Mouse (Mus musculus): ENCODE data around the gene Aoc3. TPM values are rescaled to one million over a fixed set of nuclear protein-coding genes. Genes with fewer than 3 reads are reported as not detected.
"Not testable (repeated sequence)": the region's sequence is repeated elsewhere in the genome, so short reads cannot be mapped to it uniquely, and the experiment has no call there.

The Aoc3 gene
- total RNA-seq, 2 experiments from 2014 or later, result 0.63 TPM

- no peak overlapping the region for H3K27ac ChIP-seq
- DNase-seq (ENCODE audit: extremely low spot score in 1 of 2, low spot score in 2 of 2), result no peak
- intact Hi-C loops (cut with DNase I), result no loop called here
- no peak overlapping the region for H3K4me3 ChIP-seq
- TF ChIP-seq CTCF (IDR thresholded peaks at IDR 0.05), result no peak
Measured at GRCm38 (mm10) chr11:101355916-101356315, 25.5 kb downstream of the Aoc3 start.

GRCm38 (mm10) chr11:101357505-101358182 is 27.2 kb downstream of the Aoc3 start:
- TF ChIP-seq CTCF (IDR thresholded peaks at IDR 0.05), result no peak
- DNase-seq (ENCODE audit: extremely low spot score in 1 of 2, low spot score in 2 of 2), result no peak
- no peak overlapping the region for H3K27ac ChIP-seq
- intact Hi-C loops (cut with DNase I), result no loop called here
- no peak overlapping the region for H3K4me3 ChIP-seq

DNA sequence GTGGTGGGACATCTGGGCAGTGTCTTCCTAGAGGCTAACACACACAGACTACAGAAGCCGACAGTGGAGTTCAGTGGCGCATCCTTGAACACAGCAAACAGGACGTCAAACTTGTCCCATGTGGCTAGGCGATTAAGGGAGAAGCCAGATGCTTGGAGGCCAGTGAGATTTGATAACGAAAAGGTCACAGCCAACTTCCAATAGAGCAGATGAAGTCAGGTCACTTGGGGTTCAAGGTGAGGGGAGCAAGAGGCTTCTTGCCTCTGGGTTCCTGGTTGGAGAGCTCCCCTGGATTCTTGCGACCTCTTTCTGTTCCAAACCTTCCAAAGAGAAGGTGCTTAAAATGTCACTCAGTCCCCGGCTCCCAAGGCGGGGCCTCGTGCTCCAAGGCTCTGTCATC is 29.4 kb downstream of the Aoc3 start:
- Histone ChIP-seq H3K27ac (no peak overlapping the region), H3K4me3 (no peak overlapping the region)
- no peak for TF ChIP-seq CTCF (IDR thresholded peaks at IDR 0.05)
- DNase-seq (ENCODE audit: extremely low spot score in 1 of 2, low spot score in 2 of 2), result no peak
- intact Hi-C loops (cut with DNase I), result loop anchor here (10.0 kb wide), 1 partner anchor 165 kb away; no protein-coding TSS in a partner anchor

DNA sequence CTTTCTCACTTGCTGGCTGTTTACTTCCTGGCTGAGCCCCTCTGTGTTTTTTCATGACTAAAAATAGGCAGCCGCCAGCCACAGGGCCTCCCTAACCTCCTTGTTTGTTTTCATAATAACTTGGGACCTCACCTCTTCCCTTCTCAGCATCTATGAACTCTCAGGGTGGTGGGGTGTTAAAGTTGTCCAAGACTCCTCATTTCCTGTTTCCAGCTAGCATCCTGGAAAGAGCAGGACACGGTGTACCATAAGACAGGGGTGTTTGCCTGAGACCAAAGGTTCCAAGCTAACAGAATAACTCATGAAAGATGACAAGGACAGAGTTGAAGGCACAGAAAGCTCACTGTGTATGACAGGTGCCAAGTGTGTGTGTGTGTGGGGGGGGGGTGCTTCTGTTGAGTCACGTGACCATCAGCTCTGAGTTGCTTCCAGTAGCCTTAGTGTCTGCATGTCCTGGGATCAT is 30.3 kb downstream of the Aoc3 start:
- H3K27ac ChIP-seq, result no peak overlapping the region
- H3K4me3 ChIP-seq, result no peak overlapping the region
- no peak for TF ChIP-seq CTCF (IDR thresholded peaks at IDR 0.05)
- intact Hi-C loops (cut with DNase I), result loop anchor here (10.0 kb wide), 1 partner anchor 164 kb away; no protein-coding TSS in a partner anchor
- no peak for DNase-seq (ENCODE audit: extremely low spot score in 1 of 2, low spot score in 2 of 2)

- no peak for DNase-seq (ENCODE audit: extremely low spot score in 1 of 2, low spot score in 2 of 2)
- Histone ChIP-seq H3K27ac (no peak overlapping the region), H3K4me3 (no peak overlapping the region)
- TF ChIP-seq CTCF (IDR thresholded peaks at IDR 0.05), result no peak
- intact Hi-C loops (cut with DNase I), result loop anchor here (10.0 kb wide), 1 partner anchor 160 kb away; no protein-coding TSS in a partner anchor
Measured at GRCm38 (mm10) chr11:101364531-101364931, 34.1 kb downstream of the Aoc3 start.

- no peak for DNase-seq (ENCODE audit: extremely low spot score in 1 of 2, low spot score in 2 of 2)
- intact Hi-C loops (cut with DNase I), result loop anchor here (10.0 kb wide), 1 partner anchor 157 kb away; no protein-coding TSS in a partner anchor
- Histone ChIP-seq H3K4me3 (no peak within 1 kb of the TSS), H3K27ac (no peak within 1 kb of the TSS)
- TF ChIP-seq CTCF (IDR thresholded peaks at IDR 0.05), result no peak
Measured at GRCm38 (mm10) chr11:101367326-101367935, 37.0 kb downstream of the Aoc3 start, which contains the start of gene G6pc. G6pc (plus strand) TSS chr11:101367561.

- intact Hi-C loops (cut with DNase I), result no loop called here
- H3K4me3 ChIP-seq, result no peak overlapping the region
- DNase-seq (ENCODE audit: extremely low spot score in 1 of 2, low spot score in 2 of 2), result no peak
- no peak overlapping the region for H3K27ac ChIP-seq
- TF ChIP-seq CTCF (IDR thresholded peaks at IDR 0.05), result no peak
Measured at GRCm38 (mm10) chr11:101370141-101370540, 39.7 kb downstream of the Aoc3 start.

GRCm38 (mm10) chr11:101374421-101374938 is 44.1 kb downstream of the Aoc3 start:
- DNase-seq (ENCODE audit: extremely low spot score in 1 of 2, low spot score in 2 of 2), result no peak
- Histone ChIP-seq H3K4me3 (no peak overlapping the region), H3K27ac (no peak overlapping the region)
- intact Hi-C loops (cut with DNase I), result no loop called here
- TF ChIP-seq CTCF (IDR thresholded peaks at IDR 0.05), result no peak

DNA sequence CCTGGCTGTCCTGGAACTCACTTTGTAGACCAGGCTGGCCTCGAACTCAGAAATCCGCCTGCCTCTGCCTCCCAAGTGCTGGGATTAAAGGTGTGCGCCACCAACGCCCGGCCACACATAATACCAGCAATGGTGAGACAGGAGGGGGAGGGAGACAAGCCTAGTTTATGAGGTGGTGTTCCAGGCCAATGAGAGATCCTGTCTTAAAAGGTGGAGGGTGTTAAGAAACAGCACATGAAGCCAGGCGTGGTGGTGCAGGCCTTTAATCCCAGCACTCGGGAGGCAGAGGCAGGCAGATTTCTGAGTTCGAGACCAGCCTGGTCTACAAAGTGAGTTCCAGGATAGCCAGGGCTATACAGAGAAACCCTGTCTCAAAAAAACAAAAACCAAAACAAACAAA is 47.8 kb downstream of the Aoc3 start:
- H3K4me3 ChIP-seq; intact Hi-C loops (cut with DNase I); H3K27ac ChIP-seq; DNase-seq (ENCODE audit: extremely low spot score in 1 of 2, low spot score in 2 of 2): not testable (repeated sequence)

GRCm38 (mm10) chr11:101378926-101379325 is 48.5 kb downstream of the Aoc3 start:
- TF ChIP-seq CTCF (IDR thresholded peaks at IDR 0.05), result no peak
- Histone ChIP-seq H3K4me3 (no peak overlapping the region), H3K27ac (no peak overlapping the region)
- intact Hi-C loops (cut with DNase I), result no loop called here
- DNase-seq (ENCODE audit: extremely low spot score in 1 of 2, low spot score in 2 of 2), result no peak

DNA sequence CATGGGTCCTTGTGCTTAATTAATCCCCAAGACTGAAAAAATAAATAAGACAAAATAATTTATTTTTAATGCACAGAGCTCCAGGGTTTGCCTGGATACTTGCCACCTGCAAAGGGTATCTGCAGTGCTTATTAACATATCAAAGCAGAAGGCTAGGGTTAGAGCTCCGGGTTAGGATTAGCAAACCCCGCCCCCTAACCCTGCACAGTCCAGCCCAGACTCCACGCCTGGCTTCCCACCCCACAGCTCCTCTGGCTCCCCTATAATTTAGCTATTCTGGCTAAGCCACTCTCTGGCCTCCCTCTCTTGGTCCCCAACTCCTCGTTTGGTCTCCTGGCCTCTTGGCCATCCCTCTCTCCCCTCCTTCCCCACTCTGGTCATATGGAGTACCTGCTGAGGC is 51.4 kb downstream of the Aoc3 start:
- no peak overlapping the region for H3K4me3 ChIP-seq
- no peak overlapping the region for H3K27ac ChIP-seq
- no peak for DNase-seq (ENCODE audit: extremely low spot score in 1 of 2, low spot score in 2 of 2)
- intact Hi-C loops (cut with DNase I), result no loop called here
- no peak for TF ChIP-seq CTCF (IDR thresholded peaks at IDR 0.05)

Small RNA genes within 50 kb of the gene (microRNA-seq; reads per million reads assigned to microRNA genes)
- gene Gm25593, result 0 reads per million in 2 experiments

Other genes with a start within 250 kb of the Aoc3 start
- 10 to 100 TPM; 22.5 to 24.1 TPM for gene Coasy, start 248.0 kb upstream of the Aoc3 start, total RNA-seq (2021)
- 10 to 100 TPM; 41.1 to 44.7 TPM for gene Mlx, start 243.3 kb upstream of the Aoc3 start, total RNA-seq (2021)
- 1 to 10 TPM; 2.7 to 3.1 TPM for gene Psmc3ip, start 235.2 kb upstream of the Aoc3 start, total RNA-seq (2021)
- gene Retreg3, start 210.7 kb upstream of the Aoc3 start, total RNA-seq (2021), result 10 to 100 TPM; 50.7 to 56.6 TPM
- gene Tubg1, start 210.7 kb upstream of the Aoc3 start, total RNA-seq (2021), result 10 to 100 TPM; 45.1 to 45.8 TPM
- 10 to 100 TPM; 51.4 to 52.9 TPM for gene Tubg2, start 174.7 kb upstream of the Aoc3 start, total RNA-seq (2021)
- 100 to 1,000 TPM; 171 to 182 TPM for gene Cntnap1, start 160.1 kb upstream of the Aoc3 start, total RNA-seq (2021)
- gene Plekhh3, start 159.3 kb upstream of the Aoc3 start, total RNA-seq (2021), result 10 to 100 TPM; 13.0 to 13.2 TPM
- under 1 TPM in 1 of 2 experiments, not detected in 1; 0.38 TPM for gene Ccr10, start 155.2 kb upstream of the Aoc3 start, total RNA-seq (2021)
- gene Ezh1, start 104.1 kb upstream of the Aoc3 start, total RNA-seq (2021), result 10 to 100 TPM; 56.9 to 62.1 TPM
- 10 to 100 TPM; 35.7 to 40.8 TPM for gene Ramp2, start 84.6 kb upstream of the Aoc3 start, total RNA-seq (2021)
- gene Vps25, start 76.9 kb upstream of the Aoc3 start, total RNA-seq (2021), result 10 to 100 TPM; 59.3 to 61.0 TPM
- gene Wnk4, start 70.0 kb upstream of the Aoc3 start, total RNA-seq (2021), result 1 to 10 TPM; 4.5 to 8.0 TPM
- under 1 TPM; 0.44 to 0.81 TPM for gene Cntd1, start 51.6 kb upstream of the Aoc3 start, total RNA-seq (2021)
- gene Coa3, start 51.5 kb upstream of the Aoc3 start, total RNA-seq (2021), result 10 to 100 TPM; 97.5 to 98.4 TPM
- 100 to 1,000 TPM; 210 to 218 TPM for gene Becn1, start 28.3 kb upstream of the Aoc3 start, total RNA-seq (2021)
- gene Psme3, start 14.4 kb upstream of the Aoc3 start, total RNA-seq (2021), result 100 to 1,000 TPM; 125 to 132 TPM
- gene Aoc2, start 5.5 kb upstream of the Aoc3 start, total RNA-seq (2021), result 1 to 10 TPM; 7.2 to 9.4 TPM
- gene G6pc, start 37.0 kb downstream of the Aoc3 start, total RNA-seq (2021), result not detected
- gene Aarsd1, start 87.0 kb downstream of the Aoc3 start, total RNA-seq (2021), result 10 to 100 TPM; 43.8 to 47.1 TPM
- 1 to 10 TPM; 7.1 to 9.9 TPM for gene Gm27029, start 94.2 kb downstream of the Aoc3 start, total RNA-seq (2021)
- gene Rundc1, start 94.5 kb downstream of the Aoc3 start, total RNA-seq (2021), result 10 to 100 TPM; 37.2 to 44.0 TPM
- 1 to 10 TPM; 2.3 to 4.2 TPM for gene Ptges3l, start 94.7 kb downstream of the Aoc3 start, total RNA-seq (2021)
- gene Rpl27, start 111.7 kb downstream of the Aoc3 start, total RNA-seq (2021), result 10 to 100 TPM; 31.5 to 34.7 TPM
- 1 to 10 TPM; 2.4 to 3.2 TPM for gene Ifi35, start 117.8 kb downstream of the Aoc3 start, total RNA-seq (2021)
- 100 to 1,000 TPM; 141 to 159 TPM for gene Rnd2, start 134.4 kb downstream of the Aoc3 start, total RNA-seq (2021)
- 10 to 100 TPM; 33.4 to 36.8 TPM for gene Vat1, start 135.6 kb downstream of the Aoc3 start, total RNA-seq (2021)
- gene Brca1, start 221.3 kb downstream of the Aoc3 start, total RNA-seq (2021), result under 1 TPM; 0.61 to 0.70 TPM
- 100 to 1,000 TPM; 136 to 137 TPM for gene Nbr1, start 221.5 kb downstream of the Aoc3 start, total RNA-seq (2021)